Mouse (Mus musculus) small intestine, adult 2 months (tissue): ENCODE measurements around the gene Gnaq. TPM values are rescaled to one million over a fixed set of nuclear protein-coding genes. Genes with fewer than 3 reads are reported as not detected.

ENCODE experiments used
- H3K27ac ChIP-seq: fragments of 200-500 bp; 2 replicates; pipeline ENCODE4 v1.5.1; 2012; ENCODE audit warnings: low read depth, low read length, control low read depth, inconsistent platforms; ENCODE audit not compliant: insufficient read depth
- H3K27me3 ChIP-seq: fragments of 200-500 bp; 2 replicates; pipeline ENCODE4 v1.6.1; 2012; ENCODE audit warnings: mild to moderate bottlenecking, moderate library complexity, low read length, inconsistent platforms; ENCODE audit not compliant: control insufficient read depth, insufficient read depth
- H3K36me3 ChIP-seq: fragments of 200-500 bp; 2 replicates; pipeline ENCODE4 v1.6.1; 2012; ENCODE audit warnings: mild to moderate bottlenecking, low read length, control low read depth, inconsistent platforms; ENCODE audit not compliant: control insufficient read depth, insufficient read depth
- H3K4me1 ChIP-seq: fragments of 200-500 bp; 2 replicates; pipeline ENCODE4 v1.6.1; 2012; ENCODE audit warnings: low read length, inconsistent platforms, mixed read lengths; ENCODE audit not compliant: control insufficient read depth, insufficient read depth, insufficient read length
- H3K4me3 ChIP-seq: fragments of 200-500 bp; 2 replicates; pipeline ENCODE4 v1.5.1; 2012; ENCODE audit warnings: low read depth, mild to moderate bottlenecking, control low read depth, inconsistent platforms, low read length, moderate library complexity
- CTCF ChIP-seq: fragments of 200-500 bp; IDR thresholded peaks from 2 replicates; pipeline ENCODE4 v1.5.1; 2012; ENCODE audit warnings: low read depth, mild to moderate bottlenecking, control low read depth, inconsistent platforms, low read length, moderate library complexity, mixed read lengths; ENCODE audit not compliant: insufficient replicate concordance, insufficient read length; ENCODE audit errors: extremely low read depth
- POLR2A ChIP-seq: fragments of 200-500 bp; IDR thresholded peaks from 2 replicates; pipeline ENCODE4 v1.6.1; 2012; ENCODE audit warnings: low read depth, mild to moderate bottlenecking, control low read depth, inconsistent platforms, low read length, moderate library complexity
- WGBS: fragments of 180-500 bp; shearing (Covaris S2); methylation state at CpG from one replicate; pipeline ENCODE4 v1.1.7; 2018; 5-methylcytosine and 5-hydroxymethylcytosine counted together
- polyA plus RNA-seq: library from polyadenylated mRNA; depleted of rRNA; stranded (reverse); fragments of >200 nt; gene quantifications from 2 replicates; pipeline ENCODE4 v1.2.3, GENCODE M21; 2012; rRNA removed

Gene Gnaq
- polyA plus RNA-seq, 1 experiment = 16.1 TPM

DNA sequence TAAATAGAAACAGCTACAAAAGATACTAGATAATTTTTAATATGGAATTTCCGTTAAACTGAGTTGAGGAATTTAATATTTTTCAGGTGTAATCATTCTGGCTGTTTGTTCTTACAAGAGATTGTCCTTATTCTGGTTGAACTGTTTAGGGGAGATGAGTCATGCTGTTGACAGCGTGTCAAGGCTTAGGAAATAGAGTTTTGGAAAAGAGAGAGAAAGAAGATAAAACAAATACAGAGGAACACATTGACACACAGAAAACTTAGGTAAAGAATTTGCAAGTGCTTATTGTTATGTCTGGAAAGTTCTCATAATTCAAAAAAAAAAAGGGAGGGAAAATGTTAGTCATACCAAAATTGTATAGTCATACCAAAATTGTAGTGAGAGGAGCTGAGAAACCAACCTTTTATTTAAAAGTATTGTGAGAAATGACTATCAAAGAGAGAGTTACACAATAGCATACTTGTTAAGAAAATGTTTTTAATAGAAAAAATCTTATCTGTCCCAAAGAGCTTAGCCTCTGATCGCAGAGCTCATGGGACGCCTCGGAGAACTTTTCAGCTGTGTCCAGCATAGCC is 285.5 kb downstream of the Gnaq start:
- H3K36me3 ChIP-seq = no peaks in the 10 kb centered on the region
- no peak overlapping the region for H3K4me3 ChIP-seq
- H3K4me1 ChIP-seq = no peaks in the 10 kb centered on the region
- H3K27me3 ChIP-seq = no peaks in the 10 kb centered on the region
- TF ChIP-seq CTCF (no peak), POLR2A (no peak)
- no peak overlapping the region for H3K27ac ChIP-seq
- 88% methylated on average over 5 of the region's 5 CpGs for WGBS

DNA sequence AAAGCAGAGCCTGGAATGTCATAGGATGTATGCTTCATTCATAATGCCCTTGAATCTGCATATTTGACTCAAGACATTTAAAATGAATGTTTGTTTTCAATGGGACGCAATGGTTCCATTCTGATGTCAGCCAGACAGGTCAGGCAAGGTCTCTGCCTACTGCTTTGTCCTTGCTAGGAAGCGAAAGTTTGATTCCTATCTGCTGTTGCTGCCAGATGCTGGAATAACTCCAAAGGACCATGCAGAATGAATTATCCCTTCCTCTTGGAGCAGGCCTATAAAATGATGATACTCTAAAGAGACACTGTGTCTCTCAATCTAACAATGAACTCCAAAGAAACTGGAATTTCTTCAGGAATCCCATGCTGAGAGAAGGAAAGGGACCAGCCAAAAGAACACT is 293.0 kb downstream of the Gnaq start:
- WGBS = 42% methylated on average over 2 of the region's 2 CpGs
- H3K36me3 ChIP-seq = no peaks in the 10 kb centered on the region
- no peak overlapping the region for H3K4me3 ChIP-seq
- no peaks in the 10 kb centered on the region; the same call in 1 of the 2 replicates for H3K27me3 ChIP-seq
- no peaks in the 10 kb centered on the region for H3K4me1 ChIP-seq
- TF ChIP-seq CTCF (no peak), POLR2A (no peak)
- H3K27ac ChIP-seq = no peak overlapping the region

DNA sequence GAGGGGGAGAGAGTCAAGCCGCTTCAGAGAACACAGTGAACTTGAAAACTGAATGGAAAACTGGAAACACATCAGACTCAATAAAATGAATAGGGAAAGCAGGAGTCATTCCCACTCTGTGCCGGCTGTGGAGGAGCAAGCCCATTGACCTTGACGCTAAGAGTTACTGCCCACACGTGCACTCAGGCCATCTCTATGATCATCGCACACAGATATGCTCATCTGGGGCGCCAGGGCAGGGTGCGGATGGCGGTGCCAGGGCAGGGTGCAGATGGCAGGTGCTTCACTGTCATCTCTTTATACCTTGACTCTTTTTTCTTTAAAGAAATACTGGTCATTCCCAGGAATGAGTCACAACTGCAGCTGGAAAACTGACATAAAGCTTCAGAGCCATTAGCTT is 298.7 kb downstream of the Gnaq start:
- no peaks in the 10 kb centered on the region for H3K36me3 ChIP-seq
- H3K27me3 ChIP-seq = peaks cover 9% of the 10 kb centered on the region
- no peak overlapping the region for H3K4me3 ChIP-seq
- H3K4me1 ChIP-seq = peaks cover 11% of the 10 kb centered on the region
- 73% methylated on average over 8 of the region's 8 CpGs for WGBS
- TF ChIP-seq CTCF = no peak
- no peak for TF ChIP-seq POLR2A
- no peak overlapping the region for H3K27ac ChIP-seq

DNA sequence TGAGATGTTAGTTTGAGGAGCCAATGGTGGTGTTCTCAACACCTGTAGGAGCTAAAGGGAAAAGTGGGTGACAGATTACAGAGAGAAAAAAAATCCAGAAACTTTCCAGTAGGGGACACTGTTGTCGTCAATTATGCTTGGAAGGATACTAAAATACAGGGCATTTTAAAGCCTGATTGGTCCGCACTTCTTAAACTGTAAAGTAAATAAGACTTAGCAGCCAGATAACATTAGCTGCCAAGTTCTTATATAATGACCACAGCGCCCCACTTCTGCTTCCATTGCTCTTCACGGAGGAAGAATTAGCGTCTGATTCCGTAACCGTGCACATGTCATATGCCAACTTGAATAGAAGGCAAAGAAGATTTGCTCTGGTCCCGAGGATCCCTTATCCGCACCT is 302.2 kb downstream of the Gnaq start:
- WGBS = 2% methylated on average over 9 of the region's 9 CpGs
- Histone ChIP-seq H3K27ac (no peak overlapping the region), H3K4me3 (peak overlapping the region; percentile 57), H3K36me3 (no peaks in the 10 kb centered on the region), H3K4me1 (peaks cover 15% of the 10 kb centered on the region), H3K27me3 (peaks cover 15% of the 10 kb centered on the region)
- TF ChIP-seq CTCF (no peak), POLR2A (no peak)

DNA sequence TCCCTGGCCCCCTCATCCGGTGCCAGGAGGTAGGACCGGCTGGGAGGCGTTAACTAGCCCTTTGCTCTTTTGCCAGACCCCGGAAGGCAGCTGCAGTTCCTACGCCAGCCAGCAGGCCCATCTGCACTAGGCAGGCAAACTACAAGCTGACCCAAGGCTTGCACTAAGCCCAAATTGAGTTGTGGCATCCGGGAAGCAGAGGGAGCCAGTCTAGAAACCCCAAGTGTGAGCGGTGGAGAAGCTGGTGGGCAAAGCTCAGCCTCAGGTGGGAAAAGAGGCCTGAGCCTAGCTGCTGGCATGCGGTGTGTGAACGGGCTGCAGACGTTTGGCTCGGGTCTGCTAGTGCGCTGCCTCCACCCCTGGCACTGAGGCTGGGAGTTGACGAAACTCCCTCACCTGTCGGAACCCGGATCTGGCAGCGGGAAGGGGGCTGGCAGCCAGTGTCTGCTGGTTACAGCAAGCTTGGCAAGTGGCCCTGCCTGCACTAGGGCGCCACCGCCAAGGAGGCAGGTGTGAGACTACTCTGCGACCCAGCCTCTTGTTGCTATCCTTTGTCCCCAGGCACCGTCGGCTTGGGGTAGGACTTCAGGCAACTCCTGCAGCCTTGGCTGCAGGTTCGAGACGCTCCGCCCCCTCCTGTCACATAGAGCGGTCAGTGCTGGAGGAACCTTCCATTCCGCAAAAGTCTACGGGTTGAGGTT is 303.1 kb downstream of the Gnaq start, which contains the start of gene Gna14:
Gene Gna14 (plus strand): TSS at position 232 of the 701 bp plus-strand sequence.
- Histone ChIP-seq H3K4me3 (peak within 1 kb of the TSS; percentile 57), H3K27me3 (peaks cover 15% of the 10 kb centered on the region), H3K4me1 (peaks cover 15% of the 10 kb centered on the region), H3K36me3 (no peaks in the 10 kb centered on the region), H3K27ac (0 out of 2 replicates have a peak within 1 kb of the TSS, but pooled peaks have one; percentile 17)
- under 1% methylated on average over 27 of the region's 27 CpGs for WGBS
- TF ChIP-seq POLR2A (no peak), CTCF (peak; percentile 67; the same call in 1 of the 2 replicates)

DNA sequence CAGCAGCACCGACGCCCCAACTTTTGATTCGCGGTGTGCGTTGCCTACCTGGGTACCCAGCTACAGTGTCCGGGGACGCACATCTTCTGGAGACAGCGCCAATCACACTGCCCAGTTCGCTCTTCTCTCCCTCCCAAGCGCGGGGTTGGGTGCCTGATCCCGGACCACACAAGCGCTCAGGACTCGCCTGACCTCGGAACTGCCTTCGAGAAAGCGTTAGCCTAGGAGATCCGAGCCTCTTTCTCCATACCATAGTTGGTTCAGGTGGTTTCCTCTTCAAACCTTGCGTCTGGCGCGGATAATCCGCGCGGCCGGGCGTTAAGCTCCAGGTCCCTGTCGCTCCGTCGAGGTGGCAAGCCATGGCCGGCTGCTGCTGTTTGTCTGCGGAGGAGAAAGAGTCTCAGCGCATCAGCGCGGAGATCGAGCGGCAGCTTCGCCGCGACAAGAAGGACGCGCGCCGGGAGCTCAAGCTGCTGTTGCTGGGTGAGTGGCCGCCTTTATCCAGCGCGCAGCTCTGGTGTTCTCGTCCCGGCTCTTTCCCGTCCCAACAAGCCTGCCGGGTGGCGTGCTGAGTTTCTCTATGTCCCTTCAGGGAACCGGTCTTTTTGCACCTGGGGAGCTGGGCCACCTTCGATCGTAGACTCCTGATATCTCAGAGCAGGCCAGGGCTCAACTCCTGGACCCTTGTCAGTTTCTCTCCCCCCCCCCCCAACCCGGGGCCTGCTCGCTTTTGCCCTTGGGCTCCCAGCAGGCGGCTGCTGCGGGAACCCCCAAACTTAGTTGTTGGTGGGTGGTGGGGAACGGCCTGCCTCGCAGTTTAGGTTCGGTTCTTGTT is 303.9 kb downstream of the Gnaq start:
- H3K4me1 ChIP-seq = peaks cover 15% of the 10 kb centered on the region
- TF ChIP-seq CTCF (no peak), POLR2A (no peak)
- H3K36me3 ChIP-seq = no peaks in the 10 kb centered on the region
- WGBS = 12% methylated on average over 61 of the region's 61 CpGs
- no peak overlapping the region for H3K27ac ChIP-seq
- peak overlapping the region; percentile 57 for H3K4me3 ChIP-seq
- peaks cover 15% of the 10 kb centered on the region for H3K27me3 ChIP-seq

Other genes with a start within 250 kb of the Gnaq start
- gene Psat1, start 185.5 kb upstream of the Gnaq start, polyA plus RNA-seq = 1.5 and 1.8 TPM in 2 replicates
- gene Cep78, start 147.8 kb upstream of the Gnaq start, polyA plus RNA-seq = 1.1 TPM in 2 replicates